Mouse (Mus musculus) MEL (cell line): ENCODE measurements around the gene Oasl2. TPM values are rescaled to one million over a fixed set of nuclear protein-coding genes. Genes with fewer than 3 reads are reported as not detected.

Experiments
- DNase-seq: peaks from one replicate; pipeline ENCODE4 v3.0.0; 2011; ENCODE audit warnings: low read depth, low spot score
- H3K27ac ChIP-seq: 2 replicates; pipeline ENCODE4 v1.5.1; 2012; ENCODE audit warnings: low read depth, mild to moderate bottlenecking, control low read depth, low read length, moderate library complexity; ENCODE audit not compliant: control insufficient read depth
- H3K27me3 ChIP-seq, 2 experiments: fragments of 150-350 bp in 1 of 2; sonication (generic) in 1 of 2; 2 replicates each; pipeline ENCODE4 v1.6.1; 2012; ENCODE audit warnings: low read length in 2 of 2, mild to moderate bottlenecking in 2 of 2, improper control_type of control experiment in 1 of 2, moderate library complexity in 1 of 2; ENCODE audit not compliant: insufficient read depth in 2 of 2, control insufficient read depth in 1 of 2
- H3K36me3 ChIP-seq, 2 experiments: 2 replicates each; pipeline ENCODE4 v1.6.1; 2012 to 2014; ENCODE audit warnings: low read length in 2 of 2, improper control_type of control experiment in 1 of 2, inconsistent platforms in 1 of 2, mild to moderate bottlenecking in 1 of 2; ENCODE audit not compliant: insufficient read depth in 2 of 2, control insufficient read depth in 1 of 2
- H3K4me1 ChIP-seq, 2 experiments: fragments of 150-350 bp in 1 of 2; sonication (generic) in 1 of 2; 2 replicates each; pipeline ENCODE4 v1.6.1; 2012; ENCODE audit warnings: low read length in 2 of 2, improper control_type of control experiment in 1 of 2, mild to moderate bottlenecking in 1 of 2; ENCODE audit not compliant: insufficient read depth in 2 of 2, control insufficient read depth in 1 of 2
- H3K4me3 ChIP-seq, 2 experiments: fragments of 150-350 bp in 1 of 2; sonication (generic) in 1 of 2; 2 replicates each; pipeline ENCODE4 v1.5.1; 2012; ENCODE audit warnings: low read depth in 2 of 2, low read length in 2 of 2, mild to moderate bottlenecking in 2 of 2, moderate library complexity in 2 of 2, control low read depth in 1 of 2, improper control_type of control experiment in 1 of 2; ENCODE audit not compliant: control insufficient read depth in 1 of 2, insufficient read depth in 1 of 2
- H3K79me2 ChIP-seq: 2 replicates; pipeline ENCODE4 v1.6.1; 2012; ENCODE audit warnings: mild to moderate bottlenecking, low read length, moderate library complexity; ENCODE audit not compliant: control insufficient read depth, poor library complexity, insufficient read depth
- H3K9ac ChIP-seq: 2 replicates; pipeline ENCODE4 v1.6.1; 2012; ENCODE audit warnings: low read depth, mild to moderate bottlenecking, control low read depth, low read length, moderate library complexity; ENCODE audit not compliant: control insufficient read depth, poor library complexity, severe bottlenecking
- H3K9me3 ChIP-seq: fragments of 150-350 bp; sonication (generic); replicated peaks from 2 replicates; pipeline ENCODE4 v1.6.1; 2012; ENCODE audit warnings: mild to moderate bottlenecking, low read length, improper control_type of control experiment, moderate library complexity; ENCODE audit not compliant: insufficient read depth
- CHD1 ChIP-seq: IDR thresholded peaks from 2 replicates; pipeline ENCODE4 v1.6.1; 2012; ENCODE audit warnings: low read depth, mild to moderate bottlenecking, inconsistent platforms, low read length, improper control_type of control experiment
- CHD2 ChIP-seq: IDR thresholded peaks from 2 replicates; pipeline ENCODE4 v1.6.1; 2011; ENCODE audit warnings: low read length, improper control_type of control experiment
- CTCF ChIP-seq, 3 experiments: IDR thresholded peaks in 2 of 3; conservative IDR thresholded peaks in 1 of 3; 2 replicates each; pipeline ENCODE4 v1.5.1; 2011 to 2012; ENCODE audit warnings: low read length in 3 of 3, low read depth in 2 of 3, mild to moderate bottlenecking in 2 of 3, improper control_type of control experiment in 1 of 3, inconsistent platforms in 1 of 3, mixed read lengths in 1 of 3, moderate library complexity in 1 of 3; ENCODE audit not compliant: control insufficient read depth in 1 of 3, insufficient read depth in 1 of 3, poor library complexity in 1 of 3, severe bottlenecking in 1 of 3
- E2F4 ChIP-seq: IDR thresholded peaks from 2 replicates; pipeline ENCODE4 v1.6.1; 2011; ENCODE audit warnings: low read depth, low read length, improper control_type of control experiment, borderline replicate concordance
- ELF1 ChIP-seq: IDR thresholded peaks from 2 replicates; pipeline ENCODE4 v1.6.1; 2014; ENCODE audit warnings: low read depth, mild to moderate bottlenecking, inconsistent platforms, low read length, improper control_type of control experiment, moderate library complexity
- ETS1 ChIP-seq: IDR thresholded peaks from 2 replicates; pipeline ENCODE4 v1.6.1; 2012; ENCODE audit warnings: low read depth, mild to moderate bottlenecking, inconsistent platforms, low read length, improper control_type of control experiment, moderate library complexity
- HCFC1 ChIP-seq: IDR thresholded peaks from 2 replicates; pipeline ENCODE4 v1.6.1; 2012; ENCODE audit warnings: low read depth, mild to moderate bottlenecking, inconsistent platforms, low read length, improper control_type of control experiment, moderate library complexity
- KAT2A ChIP-seq: conservative IDR thresholded peaks from 2 replicates; pipeline ENCODE4 v1.6.1; 2012; ENCODE audit warnings: low read depth, low read length, improper control_type of control experiment, inconsistent platforms
- MAFK ChIP-seq: IDR thresholded peaks from 2 replicates; pipeline ENCODE4 v1.6.1; 2011; ENCODE audit warnings: low read depth, mild to moderate bottlenecking, low read length, improper control_type of control experiment, borderline replicate concordance
- MAX ChIP-seq: IDR thresholded peaks from 2 replicates; pipeline ENCODE4 v1.6.1; 2011; ENCODE audit warnings: low read length, improper control_type of control experiment
- MEF2A ChIP-seq: IDR thresholded peaks from 2 replicates; pipeline ENCODE4 v1.6.1; 2014; ENCODE audit warnings: low read depth, mild to moderate bottlenecking, inconsistent platforms, low read length, improper control_type of control experiment; ENCODE audit not compliant: poor library complexity, insufficient replicate concordance, severe bottlenecking; ENCODE audit errors: extremely low read depth
- MXI1 ChIP-seq: IDR thresholded peaks from 2 replicates; pipeline ENCODE4 v1.6.1; 2011; ENCODE audit warnings: mild to moderate bottlenecking, low read depth, low read length, improper control_type of control experiment
- MYB ChIP-seq: IDR thresholded peaks from 2 replicates; pipeline ENCODE4 v1.6.1; 2011; ENCODE audit warnings: mild to moderate bottlenecking, low read depth, low read length, improper control_type of control experiment
- MYC ChIP-seq: IDR thresholded peaks from 2 replicates; pipeline ENCODE4 v1.6.1; 2011; ENCODE audit warnings: low read depth, mild to moderate bottlenecking, low read length, improper control_type of control experiment, moderate library complexity
- NRF1 ChIP-seq: IDR thresholded peaks from 2 replicates; pipeline ENCODE4 v1.6.1; 2014; ENCODE audit warnings: low read depth, mild to moderate bottlenecking, inconsistent platforms, low read length, improper control_type of control experiment, moderate library complexity; ENCODE audit not compliant: poor library complexity, insufficient read depth, severe bottlenecking
- POLR2A ChIP-seq, 2 experiments: IDR thresholded peaks; 2 replicates each; pipeline ENCODE4 v1.6.1; 2011 to 2012; ENCODE audit warnings: low read length in 2 of 2, mild to moderate bottlenecking in 2 of 2, control low read depth in 1 of 2, improper control_type of control experiment in 1 of 2, low read depth in 1 of 2, moderate library complexity in 1 of 2; ENCODE audit not compliant: control insufficient read depth in 1 of 2, insufficient read depth in 1 of 2, poor library complexity in 1 of 2
- RAD21 ChIP-seq: IDR thresholded peaks from 2 replicates; pipeline ENCODE4 v1.6.1; 2011; ENCODE audit warnings: mild to moderate bottlenecking, low read depth, low read length, improper control_type of control experiment
- RCOR1 ChIP-seq: IDR thresholded peaks from 2 replicates; pipeline ENCODE4 v1.6.1; 2012; ENCODE audit warnings: low read depth, mild to moderate bottlenecking, inconsistent platforms, low read length, improper control_type of control experiment
- TAL1 ChIP-seq: IDR thresholded peaks from 2 replicates; pipeline ENCODE4 v1.6.1; 2012; ENCODE audit warnings: mild to moderate bottlenecking, inconsistent platforms, low read length, moderate library complexity, mixed read lengths
- TBP ChIP-seq: IDR thresholded peaks from 2 replicates; pipeline ENCODE4 v1.8.0; 2011; ENCODE audit warnings: low read depth, low read length, improper control_type of control experiment
- TCF12 ChIP-seq: IDR thresholded peaks from 2 replicates; pipeline ENCODE4 v1.6.1; 2014; ENCODE audit warnings: low read depth, mild to moderate bottlenecking, inconsistent platforms, low read length, improper control_type of control experiment, moderate library complexity
- UBTF ChIP-seq: IDR thresholded peaks from 2 replicates; pipeline ENCODE4 v1.6.1; 2012; ENCODE audit warnings: low read depth, mild to moderate bottlenecking, inconsistent platforms, low read length, improper control_type of control experiment, moderate library complexity, borderline replicate concordance; ENCODE audit not compliant: insufficient read depth
- USF1 ChIP-seq: IDR thresholded peaks from 2 replicates; pipeline ENCODE4 v1.6.1; 2014; ENCODE audit warnings: low read depth, mild to moderate bottlenecking, inconsistent platforms, low read length, improper control_type of control experiment, moderate library complexity
- USF2 ChIP-seq, 2 experiments: IDR thresholded peaks; 2 replicates each; pipeline ENCODE4 v1.6.1; 2011 to 2012; ENCODE audit warnings: improper control_type of control experiment in 2 of 2, low read length in 2 of 2, borderline replicate concordance in 1 of 2, inconsistent platforms in 1 of 2, low read depth in 1 of 2, mild to moderate bottlenecking in 1 of 2; ENCODE audit not compliant: insufficient read depth in 1 of 2
- ZKSCAN1 ChIP-seq: IDR thresholded peaks from 2 replicates; pipeline ENCODE4 v1.6.1; 2012; ENCODE audit warnings: low read depth, mild to moderate bottlenecking, inconsistent platforms, low read length, improper control_type of control experiment, moderate library complexity
- ZMIZ1 ChIP-seq: IDR thresholded peaks from 2 replicates; pipeline ENCODE4 v1.6.1; 2012; ENCODE audit warnings: low read depth, mild to moderate bottlenecking, inconsistent platforms, low read length, improper control_type of control experiment, moderate library complexity
- polyA plus RNA-seq, 2 experiments: library from polyadenylated mRNA; stranded (reverse) in 1 of 2; unstranded in 1 of 2; fragments of >175 nt in 1 of 2; fragments of >200 nt in 1 of 2; gene quantifications; 2 replicates each; pipeline versions ENCODE4 v1.2.1 to v1.2.4; 2012; ENCODE audit warnings: low replicate concordance in 2 of 2, low read depth in 1 of 2; ENCODE audit not compliant: insufficient read length in 2 of 2, insufficient read depth in 1 of 2, missing spikeins in 1 of 2
- total RNA-seq: library from RNA; depleted of rRNA; stranded (reverse); fragments of 300-350 nt; gene quantifications from 2 replicates; pipeline ENCODE4 v1.2.3, GENCODE M21; 2012

The Oasl2 gene
- total and polyA plus RNA-seq, 3 experiments = 0.27 to 0.63 TPM; not detected in 1

DNA sequence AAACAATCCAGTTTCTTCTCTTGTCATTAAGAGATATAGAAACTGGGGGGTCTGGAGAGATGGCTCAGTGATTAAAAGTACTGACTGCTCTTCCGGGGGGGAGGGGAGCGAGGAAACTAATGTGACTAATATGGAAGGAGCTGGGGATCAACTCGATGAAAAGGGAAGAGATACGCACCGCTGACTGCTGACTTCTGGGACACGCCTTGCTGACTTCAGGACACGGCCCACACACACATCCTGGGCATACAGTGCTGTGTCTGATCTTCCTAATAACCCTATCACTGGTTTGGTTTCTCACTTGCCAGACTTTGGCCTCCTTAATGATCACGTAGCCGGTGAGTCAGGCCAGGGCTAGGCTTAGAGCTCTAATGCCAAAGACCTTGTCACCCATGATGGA, 30.0 kb downstream of the Oasl2 start (continued):
- TF ChIP-seq HCFC1 = no peak
- TF ChIP-seq MYB = no peak
- TF ChIP-seq ELF1 = no peak
- TF ChIP-seq E2F4 = no peak
- no peak for TF ChIP-seq KAT2A
- no peak for TF ChIP-seq CTCF (IDR thresholded peaks at IDR 0.05 in 2 of 3, conservative IDR thresholded peaks at IDR 0.05 in 1 of 3; ENCODE audit: control insufficient read depth in 1 of 3, insufficient read depth in 1 of 3, low read depth in 2 of 3, low read length in 3 of 3, poor library complexity in 1 of 3, severe bottlenecking in 1 of 3)
- TF ChIP-seq RCOR1 = peak; percentile 42; the same call in 1 of the 2 replicates
- no peak for TF ChIP-seq CHD2
- TF ChIP-seq TBP = peak; percentile 66; the same call in 1 of the 2 replicates
- TF ChIP-seq NRF1 = no peak
- TF ChIP-seq MAX = peak; percentile 48
- TF ChIP-seq TAL1 = no peak
- TF ChIP-seq ETS1 = peak; percentile 50; the same call in 1 of the 2 replicates
- no peak for TF ChIP-seq CHD1
- TF ChIP-seq MXI1 = peak; percentile 44; the same call in 1 of the 2 replicates
- no peak for TF ChIP-seq USF1

- Histone ChIP-seq H3K4me1 (peaks cover 4 to 12% of the 10 kb centered on the region in 2 experiments; a peak in 3 of 4 replicates), H3K36me3 (peaks cover 0 to 7% of the 10 kb centered on the region in 2 experiments; a peak in 2 of 4 replicates), H3K27ac (no peak overlapping the region), H3K27me3 (no peaks in the 10 kb centered on the region), H3K9me3 (no peaks in the 10 kb centered on the region), H3K79me2 (no peaks in the 10 kb centered on the region), H3K9ac (no peak overlapping the region), H3K4me3 (no peak overlapping the region)
- TF ChIP-seq UBTF = no peak
- DNase-seq = no peak
These were observed 34.9 kb downstream of the Oasl2 start for GRCm38 (mm10) chr5:114931626-114932025.

DNA sequence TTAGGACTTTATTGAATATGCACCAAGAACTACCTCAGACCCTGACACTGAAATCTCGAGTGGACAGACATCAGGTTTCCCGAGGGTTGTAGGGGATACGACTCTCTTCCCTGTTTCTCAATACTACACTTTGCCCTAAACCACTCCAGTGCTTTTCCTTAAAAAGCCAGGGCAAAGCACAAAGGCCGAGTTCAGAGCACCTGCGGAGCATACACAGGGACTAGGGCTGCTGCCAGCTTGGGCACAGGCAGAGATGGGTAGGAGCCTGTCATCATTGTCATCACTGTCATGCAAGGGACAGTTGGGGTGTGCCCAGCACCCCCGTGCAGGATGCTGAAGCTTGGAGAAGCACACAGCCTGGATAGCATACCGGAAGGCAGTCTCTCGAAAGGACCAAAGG, 36.5 kb downstream of the Oasl2 start:
- H3K9me3 ChIP-seq = no peaks in the 10 kb centered on the region
- TF ChIP-seq NRF1 = no peak
- TF ChIP-seq RAD21 = no peak
- no peak for TF ChIP-seq USF2 (IDR thresholded peaks at IDR 0.05; ENCODE audit: borderline replicate concordance in 1 of 2, insufficient read depth in 1 of 2, low read depth in 1 of 2, low read length in 2 of 2)
- TF ChIP-seq MYC = no peak
- TF ChIP-seq CHD2 = no peak
- no peak for TF ChIP-seq CTCF (IDR thresholded peaks at IDR 0.05 in 2 of 3, conservative IDR thresholded peaks at IDR 0.05 in 1 of 3; ENCODE audit: control insufficient read depth in 1 of 3, insufficient read depth in 1 of 3, low read depth in 2 of 3, low read length in 3 of 3, poor library complexity in 1 of 3, severe bottlenecking in 1 of 3)
- TF ChIP-seq TCF12 = no peak
- TF ChIP-seq MAFK = no peak
- TF ChIP-seq ZKSCAN1 = no peak
- no peak for TF ChIP-seq MEF2A
- no peak for TF ChIP-seq UBTF
- no peak for TF ChIP-seq ZMIZ1
- no peak for TF ChIP-seq POLR2A (IDR thresholded peaks at IDR 0.05; ENCODE audit: control insufficient read depth in 1 of 2, insufficient read depth in 1 of 2, low read depth in 1 of 2, low read length in 2 of 2, poor library complexity in 1 of 2)
- no peak for TF ChIP-seq RCOR1
- no peaks in the 10 kb centered on the region for H3K79me2 ChIP-seq
- no peak overlapping the region for H3K4me3 ChIP-seq
- DNase-seq = no peak
- H3K27me3 ChIP-seq = no peaks in the 10 kb centered on the region
- no peak overlapping the region for H3K9ac ChIP-seq
- no peak overlapping the region for H3K27ac ChIP-seq
- H3K36me3 ChIP-seq = no peaks in the 10 kb centered on the region
- no peaks in the 10 kb centered on the region for H3K4me1 ChIP-seq
